Mouse (Mus musculus) liver, postnatal 0 days (tissue): ENCODE measurements at regions not wholly inside any gene's neighbourhood (a gene's known extent, or its start where the extent isn't known, plus 50 kb on each side); places are given as distances from the start of the nearest gene placed in this dataset.
A peak's percentile ranks its signal among the peaks of the same experiment; 100 is the strongest.

ENCODE experiments used
- ATAC-seq: fragments of 200-750 bp; cut with Nextera tagmentation; 2 replicates; pipeline ENCODE4 v1.8.0; 2017; ENCODE audit warnings: mild to moderate bottlenecking, moderate library complexity
- DNase-seq: peaks from one replicate; pipeline ENCODE4 v3.0.0-alpha.2; 2016
- H3K27ac ChIP-seq: fragments of 300-500 bp; sonication (generic); 2 replicates; pipeline ENCODE4 v1.5.1; 2014; ENCODE audit warnings: antibody characterized with exemption, moderate library complexity, mild to moderate bottlenecking, low read depth
- H3K27me3 ChIP-seq: fragments of 300-500 bp; sonication (generic); 2 replicates; pipeline ENCODE4 v1.6.1; 2014; ENCODE audit warnings: low read length, control low read depth, mixed read lengths; ENCODE audit not compliant: insufficient read depth
- H3K36me3 ChIP-seq: fragments of 300-500 bp; sonication (generic); replicated peaks from 2 replicates; pipeline ENCODE4 v1.6.1; 2014; ENCODE audit warnings: mild to moderate bottlenecking, control low read depth, low read length, moderate library complexity, mixed read lengths; ENCODE audit not compliant: insufficient read depth
- H3K4me1 ChIP-seq: fragments of 300-500 bp; sonication (generic); 2 replicates; pipeline ENCODE4 v1.6.1; 2014; ENCODE audit warnings: antibody characterized with exemption, mild to moderate bottlenecking, control low read depth; ENCODE audit not compliant: insufficient read depth
- H3K4me2 ChIP-seq: fragments of 300-500 bp; sonication (generic); 2 replicates; pipeline ENCODE4 v1.6.1; 2014; ENCODE audit warnings: low read depth, mild to moderate bottlenecking, low read length, moderate library complexity, mixed read lengths
- H3K4me3 ChIP-seq: fragments of 300-500 bp; sonication (generic); 2 replicates; pipeline ENCODE4 v1.5.1; 2014; ENCODE audit warnings: low read depth, low read length
- H3K9ac ChIP-seq: fragments of 300-500 bp; sonication (generic); replicated peaks from 2 replicates; pipeline ENCODE4 v1.6.1; 2014; ENCODE audit warnings: mild to moderate bottlenecking, moderate library complexity
- H3K9me3 ChIP-seq: fragments of 300-500 bp; sonication (generic); 2 replicates; pipeline ENCODE4 v1.6.1; 2016; ENCODE audit warnings: mild to moderate bottlenecking, control low read depth, low read length, mixed read lengths
- CTCF ChIP-seq: sonication (generic); IDR thresholded peaks from 2 replicates; pipeline ENCODE4 v1.5.1; 2016; ENCODE audit warnings: antibody characterized with exemption, low read depth
- EP300 ChIP-seq: IDR thresholded peaks from 2 replicates; pipeline ENCODE4 v1.6.1; 2016; ENCODE audit warnings: antibody characterized with exemption, low read depth, mild to moderate bottlenecking
- WGBS: fragments of 180-500 bp; shearing (Covaris S2); extraction: QIAGEN DNeasy Blood & Tissue Kit; methylation state at CpG from one replicate; pipeline ENCODE4 v1.1.7; 2014; ENCODE audit not compliant: insufficient replicate concordance; 5-methylcytosine and 5-hydroxymethylcytosine counted together

DNA sequence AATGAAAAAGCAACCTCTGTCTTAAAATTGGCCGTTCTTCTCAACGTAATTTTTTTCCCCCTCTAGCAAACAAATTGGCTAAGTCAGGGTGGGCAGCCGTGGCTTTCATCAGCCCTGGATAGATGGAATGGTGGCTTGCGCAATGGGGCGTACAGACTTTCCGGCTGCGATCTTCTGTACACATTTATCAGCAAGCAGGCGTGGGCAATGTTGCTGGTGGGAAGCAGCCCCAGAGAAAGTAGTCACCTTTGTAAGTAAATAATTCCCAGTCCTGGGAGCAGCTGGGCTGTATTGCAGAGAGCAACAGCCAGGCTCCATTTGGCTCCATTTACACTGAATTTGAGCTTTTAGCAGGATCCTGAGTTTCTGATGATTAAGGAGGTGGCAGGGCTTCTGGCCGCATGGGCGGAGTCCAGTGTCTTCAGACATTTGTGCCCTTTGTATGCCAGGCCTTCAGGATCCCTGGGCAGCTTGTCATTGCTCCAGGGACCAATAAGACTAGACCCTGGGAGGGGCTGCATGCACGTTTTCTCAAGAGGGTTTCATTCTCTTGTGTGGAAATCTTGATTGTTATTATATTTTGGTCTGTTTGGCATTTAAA, 187.9 kb downstream of the Stim2 start:
- no peaks in the 10 kb centered on the region for H3K36me3 ChIP-seq
- TF ChIP-seq CTCF, result no peak
- no peak for TF ChIP-seq EP300
- ATAC-seq (no peak), DNase-seq (no peak)
- H3K9me3 ChIP-seq, result no peaks in the 10 kb centered on the region
- H3K27ac ChIP-seq, result no peak overlapping the region
- no peak overlapping the region for H3K4me2 ChIP-seq
- H3K9ac ChIP-seq, result no peak overlapping the region
- WGBS, result 49% methylated on average over 11 of the region's 11 CpGs
- H3K4me1 ChIP-seq, result peaks cover 4% of the 10 kb centered on the region; the same call in 1 of the 2 replicates
- no peaks in the 10 kb centered on the region for H3K27me3 ChIP-seq
- no peak overlapping the region for H3K4me3 ChIP-seq

DNA sequence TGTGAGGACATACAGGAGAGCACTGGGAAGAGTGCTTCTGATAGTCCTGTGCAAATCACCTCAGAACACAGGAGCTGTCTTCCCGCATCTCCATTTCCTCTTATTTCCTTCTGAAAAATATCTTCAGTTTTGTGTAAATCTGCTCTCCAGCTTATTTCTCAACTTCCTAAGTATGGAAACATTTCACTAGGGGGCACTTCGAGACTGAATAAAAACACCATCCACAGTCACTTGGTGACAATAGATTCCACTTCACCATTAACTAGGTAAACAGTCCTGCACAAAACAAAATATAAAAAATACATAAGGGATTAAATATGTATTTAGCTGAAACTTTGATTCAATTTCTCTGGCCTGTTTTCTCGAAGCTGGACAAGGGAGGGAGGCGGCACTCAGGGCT, 193.4 kb downstream of the Stim2 start:
- no peaks in the 10 kb centered on the region for H3K4me1 ChIP-seq
- no peak for ATAC-seq
- no peak overlapping the region for H3K27ac ChIP-seq
- H3K9ac ChIP-seq, result no peak overlapping the region
- no peak overlapping the region for H3K4me2 ChIP-seq
- H3K27me3 ChIP-seq, result no peaks in the 10 kb centered on the region
- DNase-seq, result no peak
- no peaks in the 10 kb centered on the region for H3K9me3 ChIP-seq
- no peak overlapping the region for H3K4me3 ChIP-seq
- no peaks in the 10 kb centered on the region for H3K36me3 ChIP-seq
- TF ChIP-seq EP300 (no peak), CTCF (0 out of 2 replicates have a peak, but pooled peaks have one; percentile 11)
- WGBS, result 70% methylated on average over 4 of the region's 4 CpGs

DNA sequence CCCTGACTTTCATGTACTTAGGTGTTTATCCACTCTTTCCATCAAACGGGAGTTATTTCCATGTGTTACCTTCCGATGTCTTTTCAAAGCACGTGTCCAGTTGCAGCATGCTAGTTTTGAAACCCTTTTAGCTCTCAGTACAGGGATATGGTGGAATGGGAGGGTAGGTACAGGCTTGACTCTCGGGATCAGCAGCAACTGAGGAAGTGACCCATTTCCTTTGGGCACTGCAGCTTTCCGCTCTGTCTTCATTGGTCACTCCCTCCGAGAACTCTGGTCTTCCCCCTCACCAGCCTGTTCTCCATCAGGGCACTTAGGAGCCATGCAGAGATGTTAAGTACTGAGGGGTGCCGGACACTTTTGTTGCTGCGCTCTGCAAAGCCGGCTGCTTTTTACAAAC, 196.5 kb downstream of the Stim2 start:
- H3K4me3 ChIP-seq, result no peak overlapping the region
- no peak overlapping the region for H3K9ac ChIP-seq
- no peak for ATAC-seq
- H3K27ac ChIP-seq, result no peak overlapping the region
- no peak overlapping the region for H3K4me2 ChIP-seq
- TF ChIP-seq CTCF, result no peak
- no peak for TF ChIP-seq EP300
- H3K9me3 ChIP-seq, result no peaks in the 10 kb centered on the region
- no peak for DNase-seq
- no peaks in the 10 kb centered on the region for H3K27me3 ChIP-seq
- H3K4me1 ChIP-seq, result no peaks in the 10 kb centered on the region
- WGBS, result 62% methylated on average over 9 of the region's 9 CpGs
- H3K36me3 ChIP-seq, result no peaks in the 10 kb centered on the region

DNA sequence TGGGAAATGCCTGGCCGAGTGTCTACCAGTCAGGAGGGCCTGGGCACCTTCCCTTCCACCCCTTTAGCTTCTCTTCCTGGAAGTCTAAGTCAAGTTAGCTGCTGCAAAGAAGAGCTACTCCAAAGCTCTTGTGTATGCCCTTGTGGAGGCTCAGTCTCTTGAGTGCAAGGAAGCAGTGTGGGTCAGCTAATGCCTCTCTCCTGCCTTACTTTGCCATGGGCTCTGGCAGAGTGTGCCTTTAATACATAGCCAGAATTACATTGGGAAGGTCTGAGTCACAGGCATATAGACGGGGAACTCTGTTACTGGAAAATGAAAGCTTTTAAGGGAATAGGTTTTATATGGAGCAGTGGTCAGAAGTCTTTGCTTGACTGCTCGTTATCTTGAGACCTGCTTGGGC, 201.7 kb downstream of the Stim2 start:
- 56% methylated on average over 3 of the region's 3 CpGs for WGBS
- ATAC-seq (no peak), DNase-seq (no peak)
- no peaks in the 10 kb centered on the region for H3K27me3 ChIP-seq
- H3K36me3 ChIP-seq, result no peaks in the 10 kb centered on the region
- TF ChIP-seq EP300 (no peak), CTCF (no peak)
- H3K4me1 ChIP-seq, result no peaks in the 10 kb centered on the region
- H3K27ac ChIP-seq, result no peak overlapping the region
- no peak overlapping the region for H3K9ac ChIP-seq
- H3K9me3 ChIP-seq, result no peaks in the 10 kb centered on the region
- H3K4me3 ChIP-seq, result no peak overlapping the region
- no peak overlapping the region for H3K4me2 ChIP-seq

DNA sequence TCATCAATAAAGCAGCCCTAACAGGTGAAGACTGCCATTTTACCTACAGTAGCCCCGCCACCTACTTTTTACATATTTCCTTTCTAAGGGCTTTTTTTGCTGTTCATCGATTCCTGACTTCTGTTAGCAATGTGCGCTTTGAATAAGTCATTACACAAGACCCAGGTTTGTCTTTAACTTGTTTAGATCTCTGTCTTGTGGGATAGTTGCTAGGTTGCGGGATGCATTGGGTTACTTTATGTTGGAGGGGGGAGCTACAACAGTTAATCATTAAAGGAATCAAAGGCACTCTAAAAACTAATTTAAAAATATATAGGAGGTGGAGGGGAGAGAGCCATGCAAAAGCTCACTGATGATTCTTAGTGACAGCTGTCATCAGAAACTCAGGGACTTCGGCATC, 202.3 kb downstream of the Stim2 start:
- no peaks in the 10 kb centered on the region for H3K9me3 ChIP-seq
- no peak overlapping the region for H3K9ac ChIP-seq
- no peak overlapping the region for H3K4me3 ChIP-seq
- H3K27ac ChIP-seq, result no peak overlapping the region
- no peak for TF ChIP-seq CTCF
- no peak for TF ChIP-seq EP300
- no peaks in the 10 kb centered on the region for H3K4me1 ChIP-seq
- no peak overlapping the region for H3K4me2 ChIP-seq
- ATAC-seq, result no peak
- H3K36me3 ChIP-seq, result no peaks in the 10 kb centered on the region
- no peaks in the 10 kb centered on the region for H3K27me3 ChIP-seq
- DNase-seq, result no peak
- WGBS, result 75% methylated on average over 5 of the region's 5 CpGs

DNA sequence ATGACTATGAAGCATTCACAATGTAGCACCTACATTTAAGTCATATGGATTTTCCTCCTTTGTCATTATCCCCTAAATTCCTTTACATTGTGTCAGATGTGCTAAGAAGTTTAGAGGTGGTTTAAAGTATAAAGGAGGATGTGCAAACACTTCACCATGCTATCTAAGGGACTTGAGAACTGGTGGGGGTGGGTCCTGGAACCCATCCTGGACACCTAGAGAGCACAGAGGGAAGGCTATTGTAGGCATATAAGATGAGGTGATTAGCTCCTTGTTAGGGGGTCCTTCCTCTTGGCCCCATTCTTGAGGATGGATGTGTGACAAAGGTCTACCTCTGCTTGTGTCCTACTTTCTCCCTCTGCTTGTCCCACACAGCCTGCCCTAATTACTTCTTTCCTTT, 213.2 kb downstream of the Stim2 start:
- no peak for DNase-seq
- TF ChIP-seq EP300 (no peak), CTCF (no peak)
- no peaks in the 10 kb centered on the region for H3K27me3 ChIP-seq
- no peaks in the 10 kb centered on the region for H3K36me3 ChIP-seq
- no peak overlapping the region for H3K4me3 ChIP-seq
- no peaks in the 10 kb centered on the region for H3K4me1 ChIP-seq
- no peaks in the 10 kb centered on the region for H3K9me3 ChIP-seq
- H3K27ac ChIP-seq, result no peak overlapping the region
- ATAC-seq, result no peak
- no peak overlapping the region for H3K9ac ChIP-seq
- no peak overlapping the region for H3K4me2 ChIP-seq
